Mouse (Mus musculus) adrenal gland (tissue): ENCODE measurements around the gene Nrgn.

Experiments
- intact Hi-C: fragments of 180-260 bp; cut with DNase I; formaldehyde crosslinking; loops from one replicate; pipeline ENCODE4 v1.15.1; 2025

Gene Nrgn

DNA sequence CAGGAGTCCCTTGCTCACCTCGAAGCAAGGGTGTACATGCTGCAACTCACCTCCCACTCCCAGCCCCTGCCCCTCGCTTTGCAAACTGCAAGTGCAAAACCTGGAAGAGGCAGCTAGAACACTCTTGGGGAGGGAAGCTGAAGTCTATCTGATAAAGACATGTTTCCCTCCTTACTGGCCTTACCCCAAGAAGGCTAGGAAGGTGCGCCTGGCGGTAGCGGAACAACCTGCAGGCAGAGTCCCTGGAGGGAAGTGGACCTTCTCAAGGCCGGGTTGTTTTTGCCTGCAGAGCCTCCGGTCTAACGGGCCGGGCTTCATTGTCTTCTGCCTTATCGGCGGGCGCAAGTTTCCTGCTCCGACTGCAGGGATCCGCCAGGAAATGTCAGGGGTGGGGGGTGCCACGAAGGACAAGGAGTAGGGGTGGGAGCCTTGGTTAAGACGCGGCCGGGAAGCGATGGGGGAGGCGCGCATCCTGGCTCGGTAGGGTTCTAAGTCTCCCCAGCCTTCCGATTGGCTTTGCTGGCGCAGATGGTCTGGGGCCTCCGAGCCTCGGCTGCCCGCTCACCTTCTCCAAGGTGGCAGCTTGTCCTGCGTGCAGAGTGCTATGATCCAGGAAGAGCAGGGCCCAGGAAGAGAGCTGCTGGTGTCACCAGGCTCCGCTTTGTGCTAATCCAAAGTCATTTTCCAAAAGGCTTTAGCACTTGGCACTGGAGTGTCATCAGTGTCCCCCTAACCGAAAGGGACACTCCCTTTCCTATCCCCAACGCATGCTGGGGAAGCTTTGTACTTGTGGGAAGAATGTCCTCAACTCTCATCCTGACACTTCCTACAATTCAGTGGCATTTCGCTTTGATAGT is 22.4 kb downstream of the Nrgn start:
- intact Hi-C loops, result no loop called here

DNA sequence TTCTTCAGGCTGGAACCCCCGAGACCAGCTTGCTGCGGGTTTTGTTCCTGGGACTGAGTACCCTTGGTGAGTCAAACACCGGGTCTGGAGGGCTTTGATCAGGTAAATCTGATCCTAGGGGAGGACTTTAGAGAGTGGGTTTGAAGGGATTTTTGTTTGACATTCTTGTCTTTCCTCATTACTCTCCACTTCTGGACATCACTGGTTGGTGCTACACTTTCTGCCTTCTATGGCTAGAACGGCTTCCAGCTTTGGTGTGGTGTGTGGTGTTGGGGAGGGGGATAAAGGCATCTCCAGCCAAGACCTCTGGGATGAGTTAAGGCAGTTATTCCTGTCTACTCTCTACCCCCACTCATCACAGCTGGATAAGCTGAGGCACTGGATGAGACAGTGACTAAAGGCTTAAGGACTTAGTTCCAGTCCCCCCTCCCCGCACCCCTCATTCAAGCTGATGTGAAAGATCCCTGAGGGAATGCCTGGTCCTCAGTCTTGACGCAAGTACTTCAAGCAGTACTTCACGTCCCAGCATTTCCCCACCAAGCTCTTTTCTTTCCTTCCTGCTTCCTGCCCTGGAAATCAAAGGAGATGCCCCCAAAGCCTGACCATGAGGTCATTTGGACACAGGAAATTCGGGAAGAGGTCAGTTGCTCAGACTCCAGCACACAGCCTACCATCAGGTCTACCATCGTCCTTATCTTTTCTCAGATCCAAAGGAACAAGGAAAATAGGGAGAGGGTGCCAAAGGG is 24.3 kb downstream of the Nrgn start:
- intact Hi-C loops, result no loop called here

DNA sequence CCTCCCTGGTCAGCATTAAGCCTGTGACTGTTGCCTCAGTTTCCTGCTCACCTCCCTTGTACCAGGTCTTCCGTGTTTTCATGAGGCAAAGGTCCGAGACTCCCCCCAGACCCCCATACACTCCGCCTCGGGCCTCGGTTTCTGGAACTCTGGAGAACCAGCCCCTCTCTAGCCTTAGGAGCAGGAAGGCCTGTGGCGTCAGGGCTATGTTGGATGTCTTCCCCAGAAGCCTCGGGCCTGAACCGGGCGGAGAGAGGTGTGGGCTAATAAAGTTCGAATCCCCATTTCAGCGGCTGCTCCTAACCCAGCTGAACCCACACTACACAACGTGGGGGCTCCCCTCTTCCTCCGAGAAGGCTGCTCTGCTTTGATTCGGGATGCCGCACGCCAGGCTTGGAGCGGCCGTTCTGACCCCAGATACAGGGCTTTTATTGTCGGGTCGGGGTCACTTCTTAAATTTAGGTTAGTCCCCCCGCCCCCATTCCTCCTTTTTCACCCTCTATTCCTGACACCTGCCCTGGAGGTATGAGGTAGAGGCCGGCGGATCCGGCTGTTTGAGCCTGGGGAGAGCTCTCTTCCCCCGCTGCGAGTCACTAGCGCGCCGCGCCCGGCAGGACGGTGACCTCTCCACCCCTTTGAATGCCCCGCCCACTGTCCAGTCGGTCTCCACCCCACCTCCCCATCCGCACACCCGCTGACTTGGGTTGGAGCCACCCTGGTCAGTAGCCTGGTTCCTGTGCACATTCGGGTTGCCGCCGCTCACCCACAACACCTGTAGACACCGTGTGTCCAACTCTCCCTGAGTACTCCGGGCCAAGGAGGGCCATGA is 25.1 kb downstream of the Nrgn start, which contains the start of gene Esam:
Esam (plus strand) TSS at position 683 of the 829 bp plus-strand sequence.
- intact Hi-C loops, result no loop called here

DNA sequence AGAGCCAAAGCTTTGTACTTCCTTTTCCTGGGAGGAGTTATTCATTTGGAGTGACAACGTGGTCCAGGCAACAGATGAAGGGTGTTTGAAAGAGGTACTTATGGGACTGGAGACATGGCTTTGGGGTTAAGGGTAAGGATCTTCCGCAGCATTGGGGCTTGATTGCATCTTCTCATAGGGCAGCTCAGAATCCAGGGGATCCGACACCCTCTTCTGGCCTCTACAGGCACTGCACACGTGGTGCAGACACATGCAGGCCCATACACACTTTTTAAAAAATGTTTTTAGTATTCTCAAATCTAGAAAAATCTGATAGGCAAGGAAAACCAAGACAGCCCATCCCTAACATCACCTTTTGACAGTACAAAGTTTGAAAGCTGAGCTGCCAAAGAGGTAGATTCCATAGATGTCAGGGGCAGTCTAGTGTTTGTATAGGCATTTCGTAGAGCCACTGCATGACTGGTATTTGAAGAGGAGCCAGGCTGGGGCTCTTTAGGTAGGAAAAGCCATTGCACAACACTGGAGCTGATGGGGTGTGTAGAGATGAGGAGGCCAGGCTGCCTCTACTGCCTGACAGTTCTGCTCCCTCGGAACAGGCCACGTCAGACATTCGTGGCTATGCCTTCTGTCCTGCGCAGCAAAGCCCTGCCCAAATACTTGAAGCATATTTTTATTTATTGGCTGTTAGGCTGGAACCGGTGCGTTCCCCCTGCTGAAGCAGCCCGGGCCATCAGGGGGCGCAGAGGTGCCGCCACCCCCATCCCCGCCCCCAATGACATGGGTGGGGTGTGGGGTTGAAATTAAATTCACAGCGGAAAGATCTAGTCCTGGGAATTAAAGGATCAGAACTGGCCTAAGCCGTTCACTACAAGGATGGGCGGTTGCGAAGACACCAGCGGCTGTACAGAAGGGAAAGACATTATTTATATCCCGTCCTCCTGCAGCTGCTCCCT is 26.0 kb downstream of the Nrgn start:
- intact Hi-C loops, result no loop called here

DNA sequence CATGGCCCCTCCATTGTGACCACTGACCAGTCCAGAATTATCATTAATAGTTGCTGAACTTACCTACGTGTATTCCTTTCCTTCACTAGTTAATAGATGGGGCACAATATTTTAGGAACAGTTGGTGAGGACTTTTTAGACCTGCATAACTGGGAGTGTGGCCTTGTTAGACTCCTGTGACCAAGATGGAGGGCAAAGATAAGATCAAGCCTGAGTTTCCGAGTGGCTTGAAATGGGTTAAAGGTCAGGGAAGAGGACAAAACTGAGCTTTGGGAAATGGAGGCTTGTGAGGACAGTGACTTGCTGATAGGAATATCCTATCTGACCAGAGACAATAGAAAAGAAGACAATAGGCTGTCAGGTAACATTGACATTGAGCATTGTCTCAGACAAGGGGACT is 27.2 kb downstream of the Nrgn start:
- intact Hi-C loops, result no loop called here

DNA sequence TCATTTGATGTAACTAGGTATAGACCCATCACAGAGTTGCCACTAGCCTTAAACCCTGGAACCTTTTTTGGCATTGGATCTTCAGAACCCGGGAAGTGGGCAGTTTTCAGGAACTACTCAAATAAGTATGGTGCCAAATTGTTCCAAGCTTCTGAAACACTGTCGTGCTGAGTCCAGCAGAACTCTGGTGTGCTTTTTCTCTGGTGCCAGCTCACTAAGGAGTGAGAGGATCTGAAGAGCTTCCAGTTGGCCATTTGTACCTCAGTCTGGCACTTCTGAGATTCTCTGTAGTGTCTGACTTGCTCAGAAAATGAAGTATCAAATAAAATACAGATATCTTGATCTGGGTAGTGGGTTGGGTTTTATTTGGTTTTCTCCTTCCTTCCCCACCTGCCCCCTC is 32.7 kb downstream of the Nrgn start:
- intact Hi-C loops, result no loop called here

DNA sequence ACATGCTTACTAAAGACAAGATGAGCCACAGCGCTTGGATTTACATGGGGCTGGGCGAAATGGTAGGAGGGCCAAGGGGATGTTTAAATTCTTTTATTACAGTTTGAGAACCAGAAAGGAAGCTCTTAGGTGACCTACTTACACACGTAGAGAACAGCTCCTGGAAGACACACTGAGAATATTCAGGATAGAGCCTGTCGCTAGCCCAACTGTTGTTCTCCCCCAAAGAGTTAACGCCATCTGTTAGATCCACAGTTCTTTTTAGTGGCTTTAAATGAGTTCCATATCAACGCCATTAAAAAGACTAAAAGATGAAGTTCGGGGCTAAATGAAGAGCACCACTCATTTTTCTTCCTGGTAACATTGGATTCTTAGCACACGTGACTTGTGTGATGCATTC is 33.7 kb downstream of the Nrgn start:
- intact Hi-C loops, result no loop called here

DNA sequence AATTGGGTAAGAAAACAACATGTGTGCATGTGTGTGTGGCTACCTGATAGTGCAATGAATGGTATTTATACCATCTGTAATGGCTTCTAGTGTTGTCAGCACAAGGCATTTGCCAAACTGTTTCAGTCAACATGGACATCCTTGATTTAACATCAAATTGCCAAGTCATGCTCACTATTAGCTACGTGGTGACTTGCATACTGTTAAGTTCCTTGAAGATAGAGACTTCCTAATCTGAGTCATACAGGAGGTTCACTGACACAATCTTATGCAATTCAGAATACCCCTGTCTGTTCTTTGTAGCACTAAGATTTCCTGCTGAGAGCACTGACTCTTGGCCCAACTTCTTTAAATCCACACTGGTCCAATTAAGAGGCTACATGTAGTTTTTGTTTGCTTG is 35.2 kb downstream of the Nrgn start:
- intact Hi-C loops, result no loop called here

DNA sequence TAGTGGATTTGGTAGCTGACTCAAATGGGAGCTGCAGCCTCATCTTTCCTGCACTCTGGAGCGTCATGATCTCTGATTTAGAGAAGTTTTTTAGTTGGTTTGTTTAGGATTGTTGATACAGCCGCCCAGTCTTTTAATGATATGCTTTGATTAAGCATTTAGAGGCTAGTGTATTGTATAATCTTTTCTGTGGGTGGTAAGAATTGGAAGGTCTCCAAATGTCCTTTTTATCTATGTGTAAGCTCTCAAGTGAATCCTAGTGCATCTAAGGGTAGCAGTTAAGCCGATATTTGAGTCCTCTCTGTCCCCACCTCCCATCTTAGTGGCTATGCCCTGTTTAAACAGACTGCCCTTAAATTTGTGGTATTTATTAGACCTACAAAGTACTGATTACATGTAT is 38.2 kb downstream of the Nrgn start:
- intact Hi-C loops, result no loop called here

DNA sequence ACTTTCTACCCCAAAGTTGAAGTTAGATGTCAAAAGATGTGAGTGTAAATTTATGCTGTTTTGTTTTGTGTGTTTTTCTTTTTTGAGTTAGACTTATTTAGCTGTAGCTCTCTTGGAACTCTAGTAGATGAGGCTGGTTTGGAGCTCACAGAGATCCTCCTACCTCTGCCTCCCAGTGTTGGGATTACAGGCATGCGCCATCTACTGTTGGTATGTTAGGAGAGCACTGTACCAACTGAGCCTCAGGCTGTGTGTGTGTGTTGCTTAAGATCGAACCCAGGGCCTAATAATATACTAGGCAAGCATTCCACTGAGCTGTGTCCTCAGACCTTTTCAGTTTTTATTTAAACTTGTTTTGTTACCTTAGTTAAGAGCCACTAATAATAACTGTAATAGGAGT is 40.6 kb downstream of the Nrgn start:
- intact Hi-C loops, result no loop called here

DNA sequence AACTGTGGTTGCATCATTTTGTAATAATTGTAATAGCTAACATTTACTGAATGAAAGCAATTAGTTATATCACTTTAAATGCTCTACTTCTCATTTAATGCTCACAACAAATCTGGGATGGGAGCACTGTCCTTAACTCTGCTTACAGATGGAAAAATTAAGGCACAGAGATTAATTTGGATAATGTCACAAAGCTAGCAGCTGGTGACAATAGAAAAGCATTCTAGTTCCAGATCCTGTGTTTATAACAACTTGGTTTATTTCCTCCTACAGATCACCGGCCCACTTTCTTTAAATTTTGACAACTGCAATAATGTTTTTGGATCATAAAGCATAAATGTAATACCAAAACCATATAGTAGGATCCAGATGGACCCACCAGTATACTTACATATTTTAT is 46.7 kb downstream of the Nrgn start:
- intact Hi-C loops, result no loop called here

DNA sequence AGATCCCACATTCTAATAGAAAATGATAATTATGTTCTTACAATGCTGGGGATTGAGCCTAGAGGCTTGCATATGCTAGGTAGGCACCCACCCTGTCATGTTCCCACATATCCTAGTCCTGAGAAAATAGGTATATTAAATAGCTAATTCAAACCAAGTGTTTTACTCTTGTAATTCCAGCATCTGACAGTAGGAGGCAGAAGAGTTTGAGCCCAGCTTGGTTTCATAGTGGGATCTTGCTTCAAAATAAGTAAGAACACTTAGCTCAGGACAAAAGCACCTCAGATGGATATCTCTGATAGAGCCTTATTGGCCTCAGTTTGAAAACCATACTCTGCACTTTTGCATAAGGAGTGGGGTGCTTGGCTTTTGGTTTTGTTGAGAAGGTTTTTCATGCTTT is 48.4 kb downstream of the Nrgn start:
- intact Hi-C loops, result no loop called here

DNA sequence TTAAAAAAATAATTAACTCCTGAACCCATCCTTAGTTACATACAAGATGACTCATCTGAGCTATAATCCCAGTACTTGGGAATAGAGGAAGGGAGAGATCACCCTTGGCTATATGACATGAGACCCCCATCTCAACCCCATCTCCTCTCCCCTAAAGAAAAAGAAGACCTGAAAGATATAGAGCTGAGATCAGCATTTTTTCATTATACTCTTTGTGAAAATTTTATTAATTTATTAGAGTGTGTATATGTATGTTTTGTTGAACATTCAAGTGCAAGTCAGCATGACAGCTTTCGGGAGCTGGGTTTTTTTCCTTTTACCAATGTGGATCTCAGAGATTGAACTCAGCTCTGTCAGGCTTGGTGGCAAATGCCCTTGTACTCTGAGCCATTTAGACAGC is 51.5 kb downstream of the Nrgn start:
- intact Hi-C loops, result no loop called here

DNA sequence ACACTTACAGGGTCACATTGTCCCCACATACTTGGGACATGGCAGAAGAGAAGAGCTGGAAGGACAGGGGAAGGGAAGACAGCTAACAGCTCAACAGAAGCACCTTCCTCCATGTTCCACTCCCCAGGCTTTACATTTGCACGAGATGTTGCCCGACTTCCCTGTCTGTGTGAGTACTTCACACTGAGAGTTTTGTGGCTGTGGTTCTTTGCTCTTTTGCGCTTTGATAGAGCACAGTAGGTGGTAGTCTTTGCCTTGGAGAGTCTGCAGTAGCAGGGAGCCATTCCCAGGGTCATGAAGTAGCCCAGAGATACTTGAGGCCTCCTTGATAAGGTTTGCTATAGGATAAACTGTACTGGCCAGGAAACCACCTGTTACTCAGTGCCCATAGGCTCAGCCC is 52.5 kb downstream of the Nrgn start:
- intact Hi-C loops, result no loop called here

DNA sequence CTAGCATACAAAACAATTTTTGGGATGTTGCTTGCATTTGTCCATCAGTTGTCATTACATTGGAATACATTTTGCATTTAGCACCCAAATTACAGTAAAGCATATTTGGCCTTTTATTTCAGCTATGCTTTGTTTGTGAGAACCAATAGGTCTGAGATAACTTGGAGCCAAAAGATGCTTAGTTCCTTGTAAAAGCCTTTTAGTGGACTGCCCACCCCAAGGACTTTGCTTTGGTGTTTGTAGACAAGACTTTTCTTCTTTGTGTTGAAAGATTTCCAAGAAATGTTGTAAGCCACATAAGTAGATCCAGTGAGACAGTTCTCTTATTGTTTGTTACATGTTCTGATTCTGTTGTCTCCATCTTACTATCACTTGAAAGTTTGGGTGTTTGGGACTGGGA is 56.4 kb downstream of the Nrgn start:
- intact Hi-C loops, result no loop called here

DNA sequence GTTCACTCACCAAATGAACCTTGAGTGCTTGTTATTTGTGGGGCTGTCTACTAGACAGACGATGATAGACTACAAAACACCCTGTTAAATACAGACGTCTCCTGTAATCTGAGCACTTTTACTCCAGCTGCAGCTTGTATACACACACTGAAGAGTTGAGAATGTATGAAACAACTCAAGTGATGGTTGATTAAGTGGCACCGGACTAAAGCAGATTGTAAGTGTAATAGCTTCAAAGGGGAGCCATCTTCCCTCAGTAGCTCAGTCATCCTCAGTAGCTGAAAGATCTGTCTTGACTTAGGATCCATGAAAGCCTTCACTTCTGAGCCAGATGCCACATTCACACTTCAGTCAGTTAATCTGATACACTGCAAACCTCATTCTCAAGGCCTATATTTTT is 56.9 kb downstream of the Nrgn start:
- intact Hi-C loops, result no loop called here
